Mouse (Mus musculus): Measurements from ENCODE around the gene Nans. TPM values are rescaled to one million over a fixed set of nuclear protein-coding genes. Genes with fewer than 3 reads are reported as not detected.

Nans gene
- total and polyA plus RNA-seq, 2 experiments from 2014 or later, result 69.8 to 89.3 TPM

- 73% methylated on average over 16 of the region's 16 CpGs for WGBS
- H3K27ac ChIP-seq (ENCODE audit: low read depth, low read length), result no peak overlapping the region
- TF ChIP-seq CTCF (IDR thresholded peaks at IDR 0.05; ENCODE audit: low read depth), result no peak
- H3K27me3 ChIP-seq (ENCODE audit: insufficient read depth, low read length), result no peaks in the 10 kb centered on the region
- no peak overlapping the region for H3K4me3 ChIP-seq (ENCODE audit: low read depth, low read length)
- no peak overlapping the region for H3K4me2 ChIP-seq (ENCODE audit: low read depth)
- H3K9ac ChIP-seq, result no peak overlapping the region
- peaks cover 42% of the 10 kb centered on the region for H3K36me3 ChIP-seq (ENCODE audit: insufficient read depth)
- H3K4me1 ChIP-seq (ENCODE audit: insufficient read depth), result 0 out of 2 replicates have a peak, but pooled peaks cover 6% of the 10 kb centered on the region
- ATAC-seq (peak; percentile 48; the same call in 1 of the 2 replicates), DNase-seq (no peak)
- H3K9me3 ChIP-seq (ENCODE audit: low read length), result no peaks in the 10 kb centered on the region
These were observed 13.8 kb downstream of the Nans start for GRCm38 (mm10) chr4:46502606-46503502.

- ATAC-seq, result no peak
- H3K9ac ChIP-seq, result no peak overlapping the region
- H3K4me1 ChIP-seq (ENCODE audit: insufficient read depth), result 0 out of 2 replicates have a peak, but pooled peaks cover 6% of the 10 kb centered on the region
- no peak for TF ChIP-seq CTCF (IDR thresholded peaks at IDR 0.05; ENCODE audit: low read depth)
- H3K4me2 ChIP-seq (ENCODE audit: low read depth), result no peak overlapping the region
- peaks cover 42% of the 10 kb centered on the region for H3K36me3 ChIP-seq (ENCODE audit: insufficient read depth)
- H3K4me3 ChIP-seq (ENCODE audit: low read depth, low read length), result no peak overlapping the region
- H3K27me3 ChIP-seq (ENCODE audit: insufficient read depth, low read length), result no peaks in the 10 kb centered on the region
- H3K27ac ChIP-seq (ENCODE audit: low read depth, low read length), result 0 out of 2 replicates have a peak overlapping the region, but pooled peaks have one; percentile 54
- no peaks in the 10 kb centered on the region for H3K9me3 ChIP-seq (ENCODE audit: low read length)
- WGBS, result 74% methylated on average over 3 of the region's 3 CpGs
- DNase-seq, result no peak
These were observed 14.8 kb downstream of the Nans start for GRCm38 (mm10) chr4:46503881-46504280.

- peaks cover 30% of the 10 kb centered on the region for H3K36me3 ChIP-seq (ENCODE audit: insufficient read depth)
- DNase-seq (no peak), ATAC-seq (no peak)
- no peaks in the 10 kb centered on the region for H3K27me3 ChIP-seq (ENCODE audit: insufficient read depth, low read length)
- TF ChIP-seq CTCF (IDR thresholded peaks at IDR 0.05; ENCODE audit: low read depth), result no peak
- H3K9me3 ChIP-seq (ENCODE audit: low read length), result no peaks in the 10 kb centered on the region
- no peak overlapping the region for H3K27ac ChIP-seq (ENCODE audit: low read depth, low read length)
- H3K4me2 ChIP-seq (ENCODE audit: low read depth), result no peak overlapping the region
- WGBS, result 52% methylated on average over 8 of the region's 8 CpGs
- H3K4me3 ChIP-seq (ENCODE audit: low read depth, low read length), result no peak overlapping the region
- 0 out of 2 replicates have a peak, but pooled peaks cover 6% of the 10 kb centered on the region for H3K4me1 ChIP-seq (ENCODE audit: insufficient read depth)
- no peak overlapping the region for H3K9ac ChIP-seq
These were observed 16.5 kb downstream of the Nans start for GRCm38 (mm10) chr4:46505361-46506057.

GRCm38 (mm10) chr4:46506801-46507610 lies 18.0 kb downstream of the Nans start:
- Histone ChIP-seq H3K4me3 (ENCODE audit: low read depth, low read length) (peak overlapping the region; percentile 66), H3K9ac (peak overlapping the region; percentile 85)
- TF ChIP-seq CTCF (IDR thresholded peaks at IDR 0.05; ENCODE audit: low read depth), result no peak

GRCm38 (mm10) chr4:46507736-46508460 lies 18.9 kb downstream of the Nans start:
- peak overlapping the region; percentile 66 for H3K4me3 ChIP-seq (ENCODE audit: low read depth, low read length)

More at GRCm38 (mm10) chr4:46506801-46507610, 18.0 kb downstream of the Nans start:
- Histone ChIP-seq H3K4me2 (ENCODE audit: low read depth) (peak overlapping the region; percentile 83), H3K9me3 (ENCODE audit: low read length) (no peaks in the 10 kb centered on the region), H3K27me3 (ENCODE audit: insufficient read depth, low read length) (no peaks in the 10 kb centered on the region), H3K4me1 (ENCODE audit: insufficient read depth) (0 out of 2 replicates have a peak, but pooled peaks cover 6% of the 10 kb centered on the region), H3K36me3 (ENCODE audit: insufficient read depth) (peaks cover 16% of the 10 kb centered on the region), H3K27ac (ENCODE audit: low read depth, low read length) (peak overlapping the region; percentile 88)
- DNase-seq (peak; percentile 92), ATAC-seq (peak; percentile 94)
- 3% methylated on average over 92 of the region's 94 CpGs for WGBS

GRCm38 (mm10) chr4:46520491-46520890 lies 31.4 kb downstream of the Nans start:
- Histone ChIP-seq H3K27me3 (ENCODE audit: insufficient read depth, low read length) (no peaks in the 10 kb centered on the region), H3K4me1 (ENCODE audit: insufficient read depth) (no peaks in the 10 kb centered on the region), H3K27ac (ENCODE audit: low read depth, low read length) (no peak overlapping the region), H3K36me3 (ENCODE audit: insufficient read depth) (no peaks in the 10 kb centered on the region), H3K9ac (no peak overlapping the region), H3K4me2 (ENCODE audit: low read depth) (no peak overlapping the region), H3K4me3 (ENCODE audit: low read depth, low read length) (no peak overlapping the region), H3K9me3 (ENCODE audit: low read length) (no peaks in the 10 kb centered on the region)
- WGBS, result 74% methylated on average over 2 of the region's 2 CpGs
- DNase-seq (no peak), ATAC-seq (peak; percentile 42; the same call in 1 of the 2 replicates)
- no peak for TF ChIP-seq CTCF (IDR thresholded peaks at IDR 0.05; ENCODE audit: low read depth)

More at GRCm38 (mm10) chr4:46507736-46508460, 18.9 kb downstream of the Nans start:
- Histone ChIP-seq H3K36me3 (ENCODE audit: insufficient read depth) (peaks cover 7% of the 10 kb centered on the region; the same call in 1 of the 2 replicates), H3K4me1 (ENCODE audit: insufficient read depth) (0 out of 2 replicates have a peak, but pooled peaks cover 6% of the 10 kb centered on the region), H3K9me3 (ENCODE audit: low read length) (no peaks in the 10 kb centered on the region), H3K27me3 (ENCODE audit: insufficient read depth, low read length) (no peaks in the 10 kb centered on the region), H3K4me2 (ENCODE audit: low read depth) (peak overlapping the region; percentile 83), H3K27ac (ENCODE audit: low read depth, low read length) (no peak overlapping the region), H3K9ac (no peak overlapping the region)
- DNase-seq, result peak; percentile 76
- ATAC-seq, result peak; percentile 34; the same call in 1 of the 2 replicates
- peak; percentile 80 for TF ChIP-seq CTCF (IDR thresholded peaks at IDR 0.05; ENCODE audit: low read depth)
- 12% methylated on average over 16 of the region's 16 CpGs for WGBS

Data from forebrain, postnatal 0 days (tissue).